Mouse (Mus musculus): ENCODE results near the gene Trim62.

DNA sequence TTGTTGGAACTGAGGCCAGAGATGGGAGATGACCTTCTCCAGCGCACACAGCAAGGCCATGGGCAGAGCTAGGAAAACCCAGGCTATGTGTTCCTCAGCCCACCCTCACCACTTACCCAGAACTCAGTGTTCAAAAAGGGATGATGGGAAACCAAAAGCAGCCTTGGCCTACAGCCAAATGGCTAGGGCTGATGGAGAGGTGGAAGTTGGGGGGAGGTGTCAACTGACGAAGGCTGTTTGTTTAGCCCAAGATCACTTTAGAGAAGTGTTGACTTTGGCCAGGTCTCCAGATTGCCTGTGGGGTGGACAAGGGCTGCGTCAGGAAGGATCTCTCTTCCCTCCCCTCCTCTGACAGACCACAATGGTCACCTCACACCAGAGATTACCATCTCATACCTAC is 34.8 kb downstream of the Trim62 start:
- TF ChIP-seq MYOG (IDR thresholded peaks at IDR 0.05; ENCODE audit: control insufficient read depth, extremely low read depth, insufficient read length) (no peak), USF1 (IDR thresholded peaks at IDR 0.05; ENCODE audit: low read depth) (no peak)
